Mouse (Mus musculus): Measurements from ENCODE around the gene Slc8a2. TPM values are rescaled to one million over a fixed set of nuclear protein-coding genes. Genes with fewer than 3 reads are reported as not detected.

The Slc8a2 gene
- polyA plus RNA-seq (2014; fragmentation: Nextera tagmentation; extraction: Ambion mirVana): 0.21 and 0.24 TPM in 2 replicates

DNA sequence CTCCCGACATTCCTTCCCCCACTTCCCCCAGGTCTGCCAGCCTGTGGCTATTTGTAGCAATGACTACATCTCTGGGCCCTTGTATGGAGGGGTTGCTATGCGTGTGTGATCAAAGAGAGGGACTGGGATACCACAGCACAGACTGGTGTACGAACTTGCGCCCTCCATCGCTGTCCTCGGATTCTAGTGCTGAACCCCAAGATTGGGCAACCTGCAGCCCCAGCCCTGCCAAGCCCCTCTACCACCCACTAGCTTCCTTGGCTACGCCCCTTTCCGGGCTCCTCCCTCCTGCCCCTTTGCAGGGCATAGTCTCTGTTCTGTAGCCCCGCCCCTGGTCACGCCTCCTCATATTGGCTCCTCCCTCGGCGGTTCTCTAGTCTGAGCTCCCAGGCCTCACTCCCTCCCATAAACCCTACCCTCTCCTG lies at the start of gene Slc8a2:
Gene Slc8a2, plus strand, starts transcription at position 406 of the 425 bp plus-strand sequence.
- H3K4me2 ChIP-seq (replicated peaks; ENCODE audit: low read depth, low read length): peak within 1 kb of the TSS; percentile 91
- H3K36me3 ChIP-seq (ENCODE audit: control insufficient read depth, insufficient read depth, low read length): peaks cover 13% of the 10 kb centered on the region
- no peaks in the 10 kb centered on the region for H3K9me3 ChIP-seq (ENCODE audit: control insufficient read depth, low read length)
- H3K27ac ChIP-seq (ENCODE audit: low read depth, low read length): peak within 1 kb of the TSS; percentile 77
- 4% methylated on average over 12 of the region's 12 CpGs for WGBS
- peak within 1 kb of the TSS; percentile 63 for H3K9ac ChIP-seq (ENCODE audit: low read depth, low read length)
- peak; percentile 87 for ATAC-seq (ENCODE audit: low FRiP score, low TSS enrichment)
- no peaks in the 10 kb centered on the region for H3K27me3 ChIP-seq (ENCODE audit: control insufficient read depth, insufficient read depth, low read length)
- peaks cover 32% of the 10 kb centered on the region for H3K4me1 ChIP-seq (ENCODE audit: control insufficient read depth, insufficient read depth, low read length)
- H3K4me3 ChIP-seq (ENCODE audit: low read length): peak within 1 kb of the TSS; percentile 56

DNA sequence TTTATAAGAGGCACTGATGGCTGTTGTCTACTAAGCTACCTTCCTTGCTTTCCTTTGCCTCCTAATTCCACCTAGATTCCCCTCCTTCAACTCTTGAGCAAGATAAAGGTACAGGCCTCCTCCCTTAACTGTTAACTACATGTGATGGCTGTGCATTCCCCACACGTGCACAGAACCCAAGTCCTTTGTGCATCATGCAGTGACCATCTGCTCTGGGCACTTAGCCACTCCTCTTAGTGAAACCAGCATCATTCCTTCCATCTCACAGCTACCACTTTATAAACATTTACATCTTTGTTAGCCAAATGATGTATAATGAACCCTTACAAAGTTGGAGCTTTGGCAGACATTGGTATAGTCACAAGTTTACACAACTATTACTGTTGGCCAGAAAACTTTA lies 49.7 kb upstream of the Slc8a2 start:
- no peak for ATAC-seq (ENCODE audit: low FRiP score, low TSS enrichment)
- no peak overlapping the region for H3K4me3 ChIP-seq (ENCODE audit: low read length)
- H3K27ac ChIP-seq (ENCODE audit: low read depth, low read length): no peak overlapping the region
- 73% methylated on average over 1 of the region's 1 CpGs for WGBS
- no peaks in the 10 kb centered on the region for H3K9me3 ChIP-seq (ENCODE audit: control insufficient read depth, low read length)
- H3K4me1 ChIP-seq (ENCODE audit: control insufficient read depth, insufficient read depth, low read length): no peaks in the 10 kb centered on the region
- no peaks in the 10 kb centered on the region for H3K27me3 ChIP-seq (ENCODE audit: control insufficient read depth, insufficient read depth, low read length)
- H3K4me2 ChIP-seq (replicated peaks; ENCODE audit: low read depth, low read length): no peak overlapping the region
- no peak overlapping the region for H3K9ac ChIP-seq (ENCODE audit: low read depth, low read length)
- no peaks in the 10 kb centered on the region for H3K36me3 ChIP-seq (ENCODE audit: control insufficient read depth, insufficient read depth, low read length)

DNA sequence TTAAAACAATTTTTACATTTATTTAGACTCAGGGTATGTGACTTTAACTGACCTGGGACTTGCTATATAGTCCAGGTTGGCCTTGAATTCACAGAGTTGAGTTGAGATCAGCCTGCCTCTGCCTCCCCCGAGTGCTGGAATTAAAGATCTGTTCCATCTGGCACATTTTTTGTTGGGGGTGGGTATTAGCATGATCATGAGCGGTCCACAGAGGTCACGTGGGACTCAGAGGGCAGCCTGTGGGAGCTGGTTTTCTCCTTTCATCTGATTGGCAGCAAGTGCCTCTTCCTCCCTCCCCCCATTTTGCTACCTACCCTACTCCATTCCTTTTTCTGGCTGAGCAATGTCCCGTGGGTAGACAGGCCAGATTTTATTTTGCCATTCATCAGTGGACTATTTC lies 49.0 kb upstream of the Slc8a2 start:
- Histone ChIP-seq H3K4me3 (ENCODE audit: low read length) (no peak overlapping the region), H3K9me3 (ENCODE audit: control insufficient read depth, low read length) (no peaks in the 10 kb centered on the region), H3K27me3 (ENCODE audit: control insufficient read depth, insufficient read depth, low read length) (no peaks in the 10 kb centered on the region), H3K36me3 (ENCODE audit: control insufficient read depth, insufficient read depth, low read length) (no peaks in the 10 kb centered on the region), H3K4me1 (ENCODE audit: control insufficient read depth, insufficient read depth, low read length) (no peaks in the 10 kb centered on the region), H3K4me2 (replicated peaks; ENCODE audit: low read depth, low read length) (no peak overlapping the region), H3K27ac (ENCODE audit: low read depth, low read length) (no peak overlapping the region), H3K9ac (ENCODE audit: low read depth, low read length) (no peak overlapping the region)
- ATAC-seq (ENCODE audit: low FRiP score, low TSS enrichment): no peak
- 73% methylated on average over 4 of the region's 4 CpGs for WGBS

DNA sequence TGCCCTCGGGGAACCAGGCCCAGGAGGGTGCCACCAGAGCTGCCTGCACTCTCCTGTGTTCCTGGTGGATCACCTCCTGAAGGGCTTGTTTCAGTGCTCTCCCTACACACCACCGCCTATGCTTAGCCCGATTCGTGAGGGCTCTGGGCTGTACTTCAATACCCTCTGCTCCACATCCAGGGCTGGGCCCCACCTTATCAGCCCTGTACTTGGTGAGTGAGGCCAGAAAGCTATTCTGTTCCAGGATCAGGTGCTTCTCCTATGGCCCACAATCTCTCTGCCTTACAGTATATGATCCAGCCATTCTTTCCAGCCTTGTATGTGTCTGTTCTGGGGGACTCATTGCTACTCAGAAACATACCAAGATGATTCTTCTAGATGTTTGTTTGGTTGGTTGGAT lies 46.3 kb upstream of the Slc8a2 start:
- no peaks in the 10 kb centered on the region for H3K36me3 ChIP-seq (ENCODE audit: control insufficient read depth, insufficient read depth, low read length)
- H3K4me3 ChIP-seq (ENCODE audit: low read length): no peak overlapping the region
- ATAC-seq (ENCODE audit: low FRiP score, low TSS enrichment): no peak
- no peak overlapping the region for H3K27ac ChIP-seq (ENCODE audit: low read depth, low read length)
- no peak overlapping the region for H3K4me2 ChIP-seq (replicated peaks; ENCODE audit: low read depth, low read length)
- no peak overlapping the region for H3K9ac ChIP-seq (ENCODE audit: low read depth, low read length)
- H3K4me1 ChIP-seq (ENCODE audit: control insufficient read depth, insufficient read depth, low read length): no peaks in the 10 kb centered on the region
- WGBS: 57% methylated on average over 4 of the region's 4 CpGs
- H3K27me3 ChIP-seq (ENCODE audit: control insufficient read depth, insufficient read depth, low read length): no peaks in the 10 kb centered on the region
- no peaks in the 10 kb centered on the region for H3K9me3 ChIP-seq (ENCODE audit: control insufficient read depth, low read length)

DNA sequence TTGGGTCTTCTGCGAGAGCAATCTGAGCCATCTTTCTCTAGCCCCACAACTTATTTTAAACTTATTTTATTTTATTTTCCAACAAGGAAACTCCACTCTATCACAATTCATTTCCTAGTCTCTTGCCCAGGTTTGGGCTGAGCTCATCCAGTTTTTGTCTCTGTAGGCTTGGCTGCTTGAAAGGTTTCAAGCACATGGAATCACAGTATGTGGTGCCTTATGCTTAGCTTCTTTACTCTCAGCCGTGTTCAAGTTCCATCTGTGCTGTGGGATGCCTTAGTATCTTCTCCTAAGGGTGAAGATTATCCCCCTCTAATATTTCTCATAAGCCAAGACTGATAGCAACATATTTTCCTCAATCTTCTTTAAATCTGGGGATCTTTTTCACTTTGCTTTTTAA lies 42.0 kb upstream of the Slc8a2 start:
- H3K4me1 ChIP-seq (ENCODE audit: control insufficient read depth, insufficient read depth, low read length): no peaks in the 10 kb centered on the region
- no peak overlapping the region for H3K27ac ChIP-seq (ENCODE audit: low read depth, low read length)
- WGBS: 79% methylated on average over 2 of the region's 2 CpGs
- no peaks in the 10 kb centered on the region for H3K9me3 ChIP-seq (ENCODE audit: control insufficient read depth, low read length)
- H3K4me3 ChIP-seq (ENCODE audit: low read length): no peak overlapping the region
- no peak overlapping the region for H3K9ac ChIP-seq (ENCODE audit: low read depth, low read length)
- H3K27me3 ChIP-seq (ENCODE audit: control insufficient read depth, insufficient read depth, low read length): no peaks in the 10 kb centered on the region
- ATAC-seq (ENCODE audit: low FRiP score, low TSS enrichment): no peak
- H3K36me3 ChIP-seq (ENCODE audit: control insufficient read depth, insufficient read depth, low read length): no peaks in the 10 kb centered on the region
- H3K4me2 ChIP-seq (replicated peaks; ENCODE audit: low read depth, low read length): no peak overlapping the region

DNA sequence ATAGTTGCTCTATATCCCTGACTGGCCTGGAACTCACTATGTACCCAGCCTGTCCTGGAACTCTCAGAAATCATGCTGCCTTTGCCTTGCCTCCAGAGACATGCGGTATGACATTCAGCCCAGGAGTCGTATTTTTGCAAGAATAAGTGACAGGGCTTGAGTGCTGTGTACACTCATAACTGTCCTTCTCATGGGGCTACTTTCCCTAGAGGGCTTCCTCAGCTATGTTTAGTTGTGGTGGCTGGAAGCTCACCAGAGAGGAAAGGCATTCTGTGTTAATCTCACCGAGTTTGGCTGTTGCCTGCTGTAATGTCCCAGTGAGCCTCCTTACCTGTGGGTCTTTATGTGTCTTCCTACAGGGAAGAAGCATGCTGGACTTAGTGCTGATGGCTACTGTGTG lies 35.0 kb upstream of the Slc8a2 start:
- Histone ChIP-seq H3K4me3 (ENCODE audit: low read length) (no peak overlapping the region), H3K4me2 (replicated peaks; ENCODE audit: low read depth, low read length) (no peak overlapping the region), H3K9ac (ENCODE audit: low read depth, low read length) (no peak overlapping the region), H3K27me3 (ENCODE audit: control insufficient read depth, insufficient read depth, low read length) (no peaks in the 10 kb centered on the region), H3K9me3 (ENCODE audit: control insufficient read depth, low read length) (no peaks in the 10 kb centered on the region), H3K36me3 (ENCODE audit: control insufficient read depth, insufficient read depth, low read length) (no peaks in the 10 kb centered on the region), H3K4me1 (ENCODE audit: control insufficient read depth, insufficient read depth, low read length) (peaks cover 5% of the 10 kb centered on the region), H3K27ac (ENCODE audit: low read depth, low read length) (no peak overlapping the region)
- 72% methylated on average over 3 of the region's 3 CpGs for WGBS
- no peak for ATAC-seq (ENCODE audit: low FRiP score, low TSS enrichment)

DNA sequence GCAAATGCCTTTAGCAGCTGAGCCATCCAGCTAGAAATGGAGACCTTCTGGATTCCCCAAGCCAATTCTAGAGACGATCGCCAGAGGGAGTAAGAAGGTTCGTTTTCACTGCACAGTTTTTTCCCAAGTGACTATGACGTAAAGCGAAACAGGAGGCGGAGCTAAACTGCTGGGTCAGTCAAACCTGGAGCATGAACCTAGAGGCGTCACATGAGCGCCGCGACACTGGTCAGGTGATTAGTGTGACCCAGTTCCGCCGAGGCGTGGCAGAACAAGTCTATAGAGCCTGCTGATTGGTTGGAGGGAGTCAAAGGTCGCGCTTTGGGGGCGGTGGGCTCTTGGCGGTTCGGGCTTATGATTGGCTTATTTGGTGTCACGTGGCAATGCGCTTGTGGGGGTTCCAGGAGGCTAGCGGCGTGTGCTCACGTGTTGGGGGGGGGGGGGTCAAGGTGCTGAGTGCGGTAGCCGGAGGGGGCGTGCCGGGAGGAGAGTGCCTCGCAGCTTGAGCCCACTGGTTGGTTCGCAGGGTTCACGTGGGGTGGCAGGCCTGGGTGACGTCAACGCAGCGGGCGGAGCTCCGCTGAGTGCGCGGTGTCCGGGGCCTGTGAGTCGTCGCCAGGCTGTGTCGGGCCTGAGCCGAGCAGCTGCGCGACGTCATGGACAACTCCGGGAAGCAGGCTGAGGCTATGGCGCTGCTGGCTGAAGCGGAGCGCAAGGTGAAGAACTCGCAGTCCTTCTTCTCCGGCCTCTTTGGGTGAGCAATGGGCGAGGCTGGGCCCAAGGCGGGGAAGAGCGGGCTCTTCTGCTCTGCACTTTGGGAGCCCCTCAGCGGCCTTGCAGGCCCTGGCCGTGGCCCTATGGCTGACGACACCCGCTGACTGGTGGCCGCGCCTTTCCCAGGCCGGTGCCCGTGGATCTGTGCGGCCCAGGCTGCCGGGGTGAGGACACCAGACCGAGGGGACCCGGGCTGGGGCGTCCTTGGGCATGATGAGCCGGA lies 31.3 kb upstream of the Slc8a2 start, which contains the start of gene Napa:
Gene Napa, plus strand, starts transcription at position 438 of the 997 bp plus-strand sequence.
- H3K9ac ChIP-seq (ENCODE audit: low read depth, low read length): peak within 1 kb of the TSS; percentile 98
- H3K36me3 ChIP-seq (ENCODE audit: control insufficient read depth, insufficient read depth, low read length): peaks cover 7% of the 10 kb centered on the region; the same call in 1 of the 2 replicates
- H3K9me3 ChIP-seq (ENCODE audit: control insufficient read depth, low read length): no peaks in the 10 kb centered on the region
- peak within 1 kb of the TSS; percentile 92 for H3K4me3 ChIP-seq (ENCODE audit: low read length)
- 0% methylated on average over 62 of the region's 68 CpGs for WGBS
- H3K4me2 ChIP-seq (replicated peaks; ENCODE audit: low read depth, low read length): peak within 1 kb of the TSS; percentile 64
- peak within 1 kb of the TSS; percentile 84 for H3K27ac ChIP-seq (ENCODE audit: low read depth, low read length)
- peak; percentile 99 for ATAC-seq (ENCODE audit: low FRiP score, low TSS enrichment)
- no peaks in the 10 kb centered on the region for H3K27me3 ChIP-seq (ENCODE audit: control insufficient read depth, insufficient read depth, low read length)
- H3K4me1 ChIP-seq (ENCODE audit: control insufficient read depth, insufficient read depth, low read length): peaks cover 11% of the 10 kb centered on the region

DNA sequence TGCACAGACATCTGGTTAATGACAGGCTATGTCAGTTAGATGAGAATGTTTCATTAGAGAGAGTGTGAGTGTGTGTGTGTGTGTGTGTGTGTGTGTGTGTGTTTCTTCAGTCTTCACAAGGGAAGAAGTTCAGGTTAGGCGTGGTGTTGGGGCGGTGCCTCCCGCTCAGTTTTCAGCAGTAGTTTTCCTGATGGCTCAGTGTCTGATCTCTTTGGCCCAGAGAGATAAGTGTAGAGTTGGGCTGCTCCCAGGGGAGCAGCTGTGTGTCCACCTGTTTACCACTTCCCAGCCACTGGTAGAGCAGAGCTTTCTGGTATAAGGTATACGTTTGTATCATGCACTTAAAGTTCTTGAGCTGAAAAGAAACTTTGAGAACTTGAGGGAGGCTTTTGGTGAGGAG lies 29.7 kb upstream of the Slc8a2 start:
- ATAC-seq (ENCODE audit: low FRiP score, low TSS enrichment): no peak
- H3K9me3 ChIP-seq (ENCODE audit: control insufficient read depth, low read length): no peaks in the 10 kb centered on the region
- 89% methylated on average over 4 of the region's 4 CpGs for WGBS
- H3K9ac ChIP-seq (ENCODE audit: low read depth, low read length): peak overlapping the region; percentile 98; the same call in 1 of the 2 replicates
- H3K4me1 ChIP-seq (ENCODE audit: control insufficient read depth, insufficient read depth, low read length): peaks cover 11% of the 10 kb centered on the region
- peak overlapping the region; percentile 92 for H3K4me3 ChIP-seq (ENCODE audit: low read length)
- peaks cover 16% of the 10 kb centered on the region; the same call in 1 of the 2 replicates for H3K36me3 ChIP-seq (ENCODE audit: control insufficient read depth, insufficient read depth, low read length)
- H3K27ac ChIP-seq (ENCODE audit: low read depth, low read length): no peak overlapping the region
- H3K4me2 ChIP-seq (replicated peaks; ENCODE audit: low read depth, low read length): peak overlapping the region; percentile 64
- no peaks in the 10 kb centered on the region for H3K27me3 ChIP-seq (ENCODE audit: control insufficient read depth, insufficient read depth, low read length)

DNA sequence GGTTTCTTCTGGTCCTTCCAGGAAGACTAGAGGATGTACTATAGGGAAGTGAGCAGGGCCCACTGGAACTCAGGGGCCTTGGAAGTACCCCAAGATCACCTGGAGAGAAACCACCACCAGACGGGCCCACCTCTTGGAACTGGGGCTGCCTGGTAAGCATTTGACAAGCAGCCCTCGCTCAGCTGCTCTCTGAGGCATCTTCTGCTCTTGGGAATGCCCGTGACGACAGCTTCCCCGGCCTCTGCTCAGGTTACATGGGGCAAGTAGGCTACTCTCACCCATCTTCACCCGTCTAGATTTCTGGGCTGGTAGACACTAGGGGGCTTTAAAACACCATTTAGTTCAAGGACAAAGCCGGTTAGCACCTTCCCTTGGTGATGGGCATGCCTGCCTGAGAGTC lies 28.5 kb upstream of the Slc8a2 start:
- H3K36me3 ChIP-seq (ENCODE audit: control insufficient read depth, insufficient read depth, low read length): peaks cover 19% of the 10 kb centered on the region; the same call in 1 of the 2 replicates
- 52% methylated on average over 7 of the region's 7 CpGs for WGBS
- no peaks in the 10 kb centered on the region for H3K27me3 ChIP-seq (ENCODE audit: control insufficient read depth, insufficient read depth, low read length)
- no peak overlapping the region for H3K4me2 ChIP-seq (replicated peaks; ENCODE audit: low read depth, low read length)
- no peaks in the 10 kb centered on the region for H3K9me3 ChIP-seq (ENCODE audit: control insufficient read depth, low read length)
- H3K4me3 ChIP-seq (ENCODE audit: low read length): no peak overlapping the region
- H3K4me1 ChIP-seq (ENCODE audit: control insufficient read depth, insufficient read depth, low read length): peaks cover 11% of the 10 kb centered on the region
- no peak for ATAC-seq (ENCODE audit: low FRiP score, low TSS enrichment)
- H3K27ac ChIP-seq (ENCODE audit: low read depth, low read length): no peak overlapping the region
- no peak overlapping the region for H3K9ac ChIP-seq (ENCODE audit: low read depth, low read length)
